Mouse (Mus musculus) neural tube, embryonic 14.5 days (tissue): ENCODE data around the gene Stk32b. TPM values are rescaled to one million over a fixed set of nuclear protein-coding genes. Genes with fewer than 3 reads are reported as not detected.

Source experiments
- polyA plus RNA-seq: library from polyadenylated mRNA; unstranded; fragments of >200 nt; fragmentation: Nextera tagmentation; extraction: Ambion mirVana; gene quantifications from 2 replicates; pipeline ENCODE4 v1.2.1, GENCODE M21; 2014

Gene Stk32b
- polyA plus RNA-seq, 1 experiment from 2014 or later, result 55.0 TPM

Other genes starting within 250 kb of the Stk32b start
- gene Cytl1, start 18.3 kb upstream of the Stk32b start, polyA plus RNA-seq, result 0.28 and 0.84 TPM in 2 replicates
- 11.8 and 12.5 TPM in 2 replicates for gene Msx1, start 107.4 kb upstream of the Stk32b start, polyA plus RNA-seq